Mouse (Mus musculus) forebrain, embryonic 16.5 days (tissue): ENCODE results near the gene Tmem50b. TPM values are rescaled to one million over a fixed set of nuclear protein-coding genes. Genes with fewer than 3 reads are reported as not detected.

ENCODE experiments used
- ATAC-seq: fragments of 200-750 bp; cut with Nextera tagmentation; 2 replicates; pipeline ENCODE4 v1.8.0; 2017; ENCODE audit warnings: mild to moderate bottlenecking, moderate library complexity
- H3K27ac ChIP-seq: fragments of 300-500 bp; sonication (generic); 2 replicates; pipeline ENCODE4 v1.5.1; 2014; ENCODE audit warnings: low read length, control low read depth
- H3K27me3 ChIP-seq: fragments of 300-500 bp; sonication (generic); replicated peaks from 2 replicates; pipeline ENCODE4 v1.6.1; 2014; ENCODE audit warnings: low read length; ENCODE audit not compliant: control insufficient read depth, insufficient read depth
- H3K36me3 ChIP-seq: fragments of 300-500 bp; sonication (generic); 2 replicates; pipeline ENCODE4 v1.6.1; 2014; ENCODE audit not compliant: control insufficient read depth, insufficient read depth
- H3K4me1 ChIP-seq: fragments of 300-500 bp; sonication (generic); replicated peaks from 2 replicates; pipeline ENCODE4 v1.6.1; 2014; ENCODE audit warnings: low read length; ENCODE audit not compliant: control insufficient read depth, insufficient read depth
- H3K4me2 ChIP-seq: fragments of 300-500 bp; sonication (generic); 2 replicates; pipeline ENCODE4 v1.6.1; 2014; ENCODE audit warnings: mild to moderate bottlenecking, low read length, control low read depth
- H3K4me3 ChIP-seq: fragments of 300-500 bp; sonication (generic); replicated peaks from 2 replicates; pipeline ENCODE4 v1.5.1; 2014; ENCODE audit warnings: mild to moderate bottlenecking, low read length, control low read depth
- H3K9ac ChIP-seq: fragments of 300-500 bp; sonication (generic); replicated peaks from 2 replicates; pipeline ENCODE4 v1.6.1; 2014; ENCODE audit warnings: low read depth, low read length, control low read depth
- H3K9me3 ChIP-seq: fragments of 300-500 bp; sonication (generic); 2 replicates; pipeline ENCODE4 v1.6.1; 2016; ENCODE audit warnings: low read length; ENCODE audit not compliant: control insufficient read depth
- WGBS: fragments of 180-500 bp; shearing (Covaris S2); extraction: QIAGEN DNeasy Blood & Tissue Kit; methylation state at CpG from one replicate; pipeline ENCODE4 v1.1.7; 2014; 5-methylcytosine and 5-hydroxymethylcytosine counted together
- polyA plus RNA-seq: library from polyadenylated mRNA; unstranded; fragments of >200 nt; fragmentation: Nextera tagmentation; extraction: Ambion mirVana; gene quantifications from 2 replicates; pipeline ENCODE4 v1.2.1, GENCODE M21; 2015

Gene Tmem50b
- polyA plus RNA-seq, 1 experiment from 2014 or later, result 93.8 TPM

DNA sequence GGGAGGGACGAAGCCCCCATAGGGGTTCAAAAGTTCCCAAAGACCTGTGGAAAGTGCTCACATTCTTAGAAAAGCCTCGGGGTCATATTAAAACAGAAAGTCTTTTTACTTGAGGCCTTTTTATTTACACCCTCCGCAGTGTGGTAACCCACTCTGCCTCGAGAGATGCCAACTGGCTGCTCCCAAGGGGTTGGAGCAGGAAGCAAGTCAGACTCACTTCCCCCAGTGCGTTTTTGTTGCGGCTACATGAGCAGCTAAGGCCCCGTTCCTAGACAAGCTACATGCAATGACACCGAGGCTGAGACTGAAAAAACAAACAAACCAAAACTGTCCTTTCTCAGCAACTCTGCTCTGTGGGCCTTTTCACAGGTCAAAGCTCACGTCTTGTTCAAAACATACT is 59.1 kb downstream of the Tmem50b start:
- Histone ChIP-seq H3K36me3 (no peaks in the 10 kb centered on the region), H3K4me3 (no peak overlapping the region), H3K27me3 (no peaks in the 10 kb centered on the region), H3K4me1 (peaks cover 10% of the 10 kb centered on the region), H3K9ac (no peak overlapping the region), H3K27ac (no peak overlapping the region), H3K4me2 (no peak overlapping the region), H3K9me3 (no peaks in the 10 kb centered on the region)
- WGBS, result 76% methylated on average over 9 of the region's 9 CpGs
- no peak for ATAC-seq

DNA sequence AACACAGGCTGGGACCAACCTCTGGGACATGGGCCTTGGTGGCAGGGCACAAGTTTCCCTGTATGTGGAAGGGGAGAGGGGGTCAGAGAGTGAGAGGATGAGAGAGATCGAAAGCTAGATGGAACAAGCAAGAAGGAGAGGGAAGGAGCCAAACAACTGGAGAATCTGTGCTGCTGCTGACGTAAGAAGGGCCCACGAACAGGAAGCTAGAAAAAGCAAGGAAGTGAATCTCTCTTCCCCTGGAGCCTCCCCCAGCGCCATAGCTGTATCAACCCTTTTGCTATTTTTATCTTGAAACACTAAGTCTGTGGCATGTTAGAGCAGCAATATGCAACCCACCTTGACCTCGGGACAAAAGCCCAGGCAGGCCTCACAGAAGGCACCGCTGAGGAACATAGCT is 59.5 kb downstream of the Tmem50b start:
- WGBS, result 77% methylated on average over 6 of the region's 6 CpGs
- H3K4me2 ChIP-seq, result no peak overlapping the region
- ATAC-seq, result no peak
- no peak overlapping the region for H3K27ac ChIP-seq
- H3K27me3 ChIP-seq, result no peaks in the 10 kb centered on the region
- no peak overlapping the region for H3K9ac ChIP-seq
- H3K9me3 ChIP-seq, result no peaks in the 10 kb centered on the region
- no peaks in the 10 kb centered on the region for H3K36me3 ChIP-seq
- peaks cover 10% of the 10 kb centered on the region for H3K4me1 ChIP-seq
- no peak overlapping the region for H3K4me3 ChIP-seq

DNA sequence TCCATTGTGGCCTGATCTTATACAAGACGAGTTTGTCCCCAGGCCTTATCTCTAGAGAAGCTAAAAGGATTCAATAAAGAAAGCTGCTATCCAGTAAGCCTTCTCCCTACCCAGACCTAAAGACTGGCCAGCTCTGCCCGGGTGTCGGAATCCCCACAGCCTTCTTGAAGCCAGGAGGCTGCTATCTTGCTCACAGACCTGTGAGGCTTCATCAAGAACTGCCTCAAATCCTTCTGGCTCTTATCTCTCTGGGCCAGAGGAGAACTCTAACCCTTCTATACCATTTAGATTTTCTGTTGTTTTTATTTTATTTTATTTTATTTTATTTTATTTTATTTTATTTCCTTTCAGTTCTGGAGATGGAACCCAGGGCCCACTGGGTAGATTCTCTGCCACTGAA is 60.5 kb downstream of the Tmem50b start:
- peaks cover 8% of the 10 kb centered on the region for H3K4me1 ChIP-seq
- no peaks in the 10 kb centered on the region for H3K9me3 ChIP-seq
- no peak overlapping the region for H3K27ac ChIP-seq
- H3K9ac ChIP-seq, result no peak overlapping the region
- ATAC-seq, result no peak
- no peak overlapping the region for H3K4me3 ChIP-seq
- no peaks in the 10 kb centered on the region for H3K27me3 ChIP-seq
- H3K36me3 ChIP-seq, result no peaks in the 10 kb centered on the region
- no peak overlapping the region for H3K4me2 ChIP-seq
- WGBS, result 84% methylated on average over 3 of the region's 3 CpGs

DNA sequence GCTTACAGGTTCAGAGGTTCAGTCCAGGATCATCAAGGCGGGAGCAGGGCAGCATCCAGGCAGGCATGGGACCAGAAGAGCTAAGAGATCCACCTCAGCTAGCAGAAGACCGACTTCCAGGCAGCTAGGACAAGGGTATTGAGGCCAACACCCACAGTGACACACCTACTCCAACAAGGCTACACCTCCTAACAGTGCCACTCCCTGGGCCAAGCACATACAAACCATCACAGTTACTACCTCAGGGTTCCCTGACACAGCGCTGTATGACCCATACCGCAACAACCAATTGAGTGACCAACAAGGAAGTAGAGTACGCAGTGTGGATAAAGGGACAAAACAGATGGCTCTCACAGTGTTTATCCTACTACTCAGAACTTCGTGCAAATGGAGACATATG is 61.2 kb downstream of the Tmem50b start:
- H3K9ac ChIP-seq, result no peak overlapping the region
- H3K27me3 ChIP-seq, result no peaks in the 10 kb centered on the region
- WGBS, result 86% methylated on average over 6 of the region's 6 CpGs
- no peak overlapping the region for H3K4me2 ChIP-seq
- H3K4me3 ChIP-seq, result no peak overlapping the region
- ATAC-seq, result no peak
- peaks cover 8% of the 10 kb centered on the region for H3K4me1 ChIP-seq
- H3K9me3 ChIP-seq, result no peaks in the 10 kb centered on the region
- no peaks in the 10 kb centered on the region for H3K36me3 ChIP-seq
- H3K27ac ChIP-seq, result no peak overlapping the region

DNA sequence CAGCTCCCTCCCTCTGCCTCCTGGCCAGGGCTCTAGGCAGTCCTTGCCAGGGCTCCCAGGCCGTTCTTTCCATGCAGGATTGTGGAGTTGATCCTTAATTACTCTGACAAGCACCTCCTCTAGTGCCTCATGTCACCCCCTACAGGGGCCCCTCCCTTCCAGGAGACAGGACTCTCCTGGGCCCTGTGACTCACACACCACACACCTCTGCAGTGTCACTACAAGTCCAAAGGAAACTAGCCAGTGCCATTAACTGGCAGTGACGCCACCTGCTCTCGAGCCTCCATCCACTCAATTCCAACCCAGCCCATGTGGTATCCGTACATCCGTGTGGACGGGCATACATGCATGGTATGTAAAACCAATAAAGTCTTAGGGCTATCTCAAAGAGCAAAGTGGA is 62.7 kb downstream of the Tmem50b start:
- H3K4me3 ChIP-seq, result no peak overlapping the region
- H3K27me3 ChIP-seq, result no peaks in the 10 kb centered on the region
- 85% methylated on average over 6 of the region's 6 CpGs for WGBS
- no peak for ATAC-seq
- H3K36me3 ChIP-seq, result no peaks in the 10 kb centered on the region
- no peaks in the 10 kb centered on the region for H3K9me3 ChIP-seq
- H3K9ac ChIP-seq, result no peak overlapping the region
- no peak overlapping the region for H3K4me2 ChIP-seq
- H3K27ac ChIP-seq, result no peak overlapping the region
- H3K4me1 ChIP-seq, result peaks cover 9% of the 10 kb centered on the region; the same call in 1 of the 2 replicates

DNA sequence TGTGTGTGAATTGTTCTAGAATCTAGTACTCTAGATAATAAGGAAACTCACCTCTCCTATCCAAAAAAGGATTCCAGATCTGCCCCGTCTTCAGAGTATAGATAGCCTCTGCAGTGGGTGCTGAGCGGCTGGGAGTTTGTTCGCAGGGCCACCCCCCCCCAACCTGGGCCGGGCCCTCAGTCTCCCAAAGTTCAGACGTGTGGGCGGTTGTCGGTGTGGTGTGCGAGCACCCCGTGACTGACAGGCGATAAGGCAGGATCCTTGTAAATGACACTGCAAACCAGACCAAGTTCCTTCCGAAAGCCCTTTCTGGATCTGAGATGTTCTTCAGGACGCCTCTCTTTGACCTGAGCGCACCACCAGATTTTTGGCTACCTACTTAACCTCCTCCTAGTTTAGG is 63.1 kb downstream of the Tmem50b start:
- H3K27ac ChIP-seq, result no peak overlapping the region
- 53% methylated on average over 13 of the region's 13 CpGs for WGBS
- no peaks in the 10 kb centered on the region for H3K27me3 ChIP-seq
- H3K9me3 ChIP-seq, result no peaks in the 10 kb centered on the region
- peaks cover 9% of the 10 kb centered on the region; the same call in 1 of the 2 replicates for H3K4me1 ChIP-seq
- no peak for ATAC-seq
- no peak overlapping the region for H3K4me2 ChIP-seq
- no peak overlapping the region for H3K9ac ChIP-seq
- no peak overlapping the region for H3K4me3 ChIP-seq
- no peaks in the 10 kb centered on the region for H3K36me3 ChIP-seq

DNA sequence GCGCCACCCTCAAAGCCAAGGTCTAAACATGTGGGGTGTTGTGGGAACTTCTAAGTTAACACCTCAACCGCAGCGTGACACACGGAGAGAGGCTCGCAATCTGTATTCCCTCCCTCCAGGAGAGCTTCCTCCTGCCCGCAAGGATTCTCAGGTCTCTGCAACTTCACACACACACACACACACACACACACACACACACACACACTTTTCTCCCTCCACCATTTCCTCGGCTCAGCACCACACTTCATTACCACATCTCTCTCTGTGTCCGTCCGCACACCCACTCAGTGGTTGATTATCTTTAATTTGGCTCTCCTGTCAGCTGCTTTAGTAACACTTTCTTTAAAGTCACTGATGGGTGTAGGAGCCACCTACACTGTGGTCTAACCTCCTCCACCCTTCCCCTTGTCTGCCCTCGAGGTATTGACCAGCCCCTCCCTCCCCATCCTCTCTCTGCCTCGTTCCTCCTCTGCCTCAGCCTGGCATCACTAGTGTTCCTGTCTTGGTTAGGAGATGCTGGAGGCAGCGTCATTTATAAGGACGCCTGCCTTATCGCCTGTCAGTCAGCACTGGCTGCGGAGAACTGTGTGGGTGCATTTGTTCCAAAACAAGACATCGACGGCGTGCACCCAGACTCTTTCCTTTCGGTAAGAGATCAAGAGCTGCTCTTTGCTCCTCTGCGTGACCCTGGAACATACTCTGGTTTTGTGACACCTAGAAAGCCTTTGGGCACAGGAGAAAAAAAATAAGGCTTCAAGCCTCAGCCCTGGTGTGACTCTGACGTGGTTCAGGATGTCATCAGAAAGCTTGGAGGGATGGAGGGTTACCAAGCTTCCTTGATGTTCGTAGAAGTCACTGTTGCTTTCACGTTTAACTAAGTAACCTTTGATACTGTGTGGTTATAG is 64.3 kb downstream of the Tmem50b start:
- no peak for ATAC-seq
- no peaks in the 10 kb centered on the region for H3K36me3 ChIP-seq
- WGBS, result 72% methylated on average over 23 of the region's 23 CpGs
- H3K4me2 ChIP-seq, result no peak overlapping the region
- H3K27ac ChIP-seq, result no peak overlapping the region
- no peak overlapping the region for H3K4me3 ChIP-seq
- peaks cover 9% of the 10 kb centered on the region; the same call in 1 of the 2 replicates for H3K4me1 ChIP-seq
- no peaks in the 10 kb centered on the region for H3K27me3 ChIP-seq
- H3K9ac ChIP-seq, result no peak overlapping the region
- no peaks in the 10 kb centered on the region for H3K9me3 ChIP-seq

DNA sequence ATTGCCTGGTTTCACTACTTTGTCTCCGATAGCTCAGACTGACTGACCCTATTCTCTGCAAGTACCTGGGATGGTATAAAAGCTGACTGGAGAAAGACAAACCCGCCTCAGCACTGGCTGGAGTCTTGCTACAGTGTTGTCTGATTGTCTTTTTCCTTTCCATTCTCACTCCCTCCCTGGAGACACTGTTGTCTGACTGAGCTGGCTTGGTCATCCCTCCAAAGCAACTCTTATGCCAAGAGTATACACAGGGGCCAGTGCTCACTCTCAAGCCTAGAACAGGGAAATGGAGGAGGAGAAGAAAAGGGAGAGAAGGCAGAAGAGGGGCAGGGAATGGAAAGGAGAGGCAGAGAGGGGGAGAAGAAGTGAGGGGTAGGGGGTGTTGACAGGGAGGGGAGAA is 65.2 kb downstream of the Tmem50b start:
- Histone ChIP-seq H3K9me3 (no peaks in the 10 kb centered on the region), H3K4me1 (peaks cover 9% of the 10 kb centered on the region; the same call in 1 of the 2 replicates), H3K27me3 (no peaks in the 10 kb centered on the region), H3K4me2 (no peak overlapping the region), H3K27ac (no peak overlapping the region), H3K4me3 (no peak overlapping the region), H3K36me3 (no peaks in the 10 kb centered on the region), H3K9ac (no peak overlapping the region)
- ATAC-seq, result 0 out of 2 replicates have a peak, but pooled peaks have one; percentile 19
- WGBS, result 58% methylated on average over 2 of the region's 2 CpGs

DNA sequence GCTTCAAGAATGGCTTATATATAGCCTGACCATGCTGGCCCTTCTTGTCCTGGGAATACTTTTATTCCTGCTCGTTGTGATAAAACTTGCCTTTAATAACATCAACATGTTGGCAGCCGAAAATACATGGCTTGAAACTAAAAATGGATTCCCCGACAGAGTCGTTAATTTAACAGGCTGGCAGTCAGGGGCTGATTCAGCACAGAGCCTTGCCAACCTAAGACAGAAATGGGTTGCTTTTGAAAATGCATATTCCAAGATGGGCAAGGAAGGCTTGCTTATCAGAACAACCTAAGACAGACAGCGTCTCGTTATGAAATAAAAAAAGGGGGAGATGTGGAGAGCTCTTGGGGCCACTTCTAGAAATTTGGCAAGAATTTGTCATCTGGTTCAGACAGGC is 65.7 kb downstream of the Tmem50b start:
- Histone ChIP-seq H3K27me3 (no peaks in the 10 kb centered on the region), H3K9me3 (no peaks in the 10 kb centered on the region), H3K27ac (no peak overlapping the region), H3K4me3 (no peak overlapping the region), H3K4me2 (no peak overlapping the region), H3K4me1 (peaks cover 9% of the 10 kb centered on the region; the same call in 1 of the 2 replicates), H3K9ac (no peak overlapping the region), H3K36me3 (no peaks in the 10 kb centered on the region)
- WGBS, result 54% methylated on average over 6 of the region's 6 CpGs
- ATAC-seq, result peak; percentile 59
